Mouse (Mus musculus) left cerebral cortex, postnatal 25 days (tissue): Measurements from ENCODE around the gene Dand5. TPM values are rescaled to one million over a fixed set of nuclear protein-coding genes. Genes with fewer than 3 reads are reported as not detected.

ENCODE experiments used
- DNase-seq, 2 experiments: peaks; one replicate each; pipeline ENCODE4 v3.0.0; 2022; ENCODE audit warnings: low spot score in 2 of 2, mixed read lengths in 1 of 2
- intact Hi-C: fragments of 180-260 bp; cut with DNase I; formaldehyde crosslinking; loops from one replicate; pipeline ENCODE4 v1.15.1; 2025
- total RNA-seq, 2 experiments: library from RNA; stranded (reverse); gene quantifications; 2 replicates each; pipeline ENCODE4 v1.2.3; 2021

Gene Dand5
- total RNA-seq, 2 experiments from 2014 or later: 8.3 to 9.5 TPM

DNA sequence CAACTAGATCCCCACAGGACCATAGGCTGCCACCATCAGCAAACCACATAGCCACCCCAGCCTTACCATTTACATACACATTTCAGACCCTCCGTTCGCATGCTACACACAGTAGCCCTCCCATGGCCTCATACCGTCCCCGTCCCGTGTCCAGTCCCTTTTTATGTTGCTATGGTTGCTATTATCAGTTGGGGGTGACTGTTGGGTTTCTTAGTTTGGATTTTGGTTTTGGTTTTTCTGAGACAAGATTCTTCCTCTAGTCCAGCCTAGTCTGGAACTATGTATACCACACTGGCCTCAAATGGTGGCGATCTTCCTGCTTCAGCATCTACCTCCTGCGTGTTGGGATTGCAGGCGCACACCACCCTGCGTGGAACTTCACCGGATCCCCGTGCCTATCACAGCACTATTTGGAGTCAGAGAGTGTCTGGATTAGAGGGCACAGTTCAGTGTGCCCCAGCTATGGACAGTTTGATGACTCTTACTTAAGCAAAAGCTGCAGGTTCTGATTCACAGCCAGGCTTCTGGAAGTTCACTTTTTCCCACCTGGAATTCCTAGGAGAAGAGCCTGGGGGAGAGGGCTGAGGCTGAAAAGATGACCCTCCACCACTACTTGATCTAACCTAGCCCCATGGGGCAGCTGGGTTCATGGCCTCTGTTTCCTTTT is 35.7 kb downstream of the Dand5 start:
- DNase-seq: no peak
- intact Hi-C loops: no loop called here

DNA sequence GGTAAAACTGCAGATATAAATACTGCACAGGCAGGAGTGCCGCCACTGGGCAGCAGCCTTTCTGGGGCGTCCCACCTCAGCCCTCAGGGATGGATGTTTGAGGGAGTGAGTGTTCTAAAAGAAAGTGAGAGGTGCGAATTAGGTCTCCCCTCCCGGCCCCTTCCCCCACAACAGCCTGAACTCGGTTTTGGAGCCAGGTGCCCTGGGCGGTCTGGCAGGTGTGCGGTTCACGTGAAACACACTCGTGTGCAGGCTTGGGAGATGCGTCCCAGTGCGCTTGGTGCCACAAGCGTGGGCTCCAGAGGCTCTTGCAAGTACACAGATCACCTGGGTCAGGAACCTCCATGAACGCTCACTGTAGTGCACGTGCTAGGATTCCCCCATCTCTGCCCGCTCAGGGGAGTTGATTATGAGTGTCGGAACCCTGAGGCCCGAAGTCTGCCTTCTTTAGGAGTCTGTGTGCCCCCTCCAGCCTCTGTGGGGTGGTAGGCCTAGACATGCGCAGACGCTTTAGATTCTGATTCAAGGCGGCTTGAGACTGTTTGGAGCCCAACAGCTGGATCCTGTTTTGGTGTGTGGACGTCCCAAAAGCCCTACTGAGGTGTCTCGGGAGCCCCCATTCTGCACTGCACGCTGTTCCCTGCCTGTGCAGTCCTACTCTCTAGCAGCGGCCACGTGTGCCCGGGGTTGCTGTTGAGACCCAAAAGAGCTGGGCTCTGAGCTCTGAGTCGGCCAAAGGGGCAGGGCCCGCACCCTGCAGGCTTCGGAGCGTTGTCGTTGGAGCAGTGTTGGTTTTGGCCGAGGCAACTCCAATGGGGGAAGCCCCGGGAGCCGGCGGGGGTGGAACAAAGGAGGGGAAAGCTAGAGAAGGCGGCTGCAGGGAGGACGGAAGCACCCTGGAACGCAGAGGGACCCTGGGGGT is 36.6 kb downstream of the Dand5 start:
- peak; percentile 27 to 61 for DNase-seq
- intact Hi-C loops: no loop called here

DNA sequence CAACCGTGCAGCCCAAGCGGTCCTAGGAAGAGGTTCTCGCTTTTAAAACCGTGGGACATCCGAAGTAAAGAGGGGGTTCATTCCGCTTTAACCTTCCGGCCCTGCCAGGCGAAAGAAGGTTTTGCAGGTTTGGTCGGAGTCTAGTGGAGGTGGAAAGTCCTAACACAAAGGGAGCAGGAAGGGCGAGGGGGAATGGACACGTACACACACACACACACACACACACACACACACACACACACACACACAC is 37.2 kb downstream of the Dand5 start:
- DNase-seq: no peak
- intact Hi-C loops: no loop called here

DNA sequence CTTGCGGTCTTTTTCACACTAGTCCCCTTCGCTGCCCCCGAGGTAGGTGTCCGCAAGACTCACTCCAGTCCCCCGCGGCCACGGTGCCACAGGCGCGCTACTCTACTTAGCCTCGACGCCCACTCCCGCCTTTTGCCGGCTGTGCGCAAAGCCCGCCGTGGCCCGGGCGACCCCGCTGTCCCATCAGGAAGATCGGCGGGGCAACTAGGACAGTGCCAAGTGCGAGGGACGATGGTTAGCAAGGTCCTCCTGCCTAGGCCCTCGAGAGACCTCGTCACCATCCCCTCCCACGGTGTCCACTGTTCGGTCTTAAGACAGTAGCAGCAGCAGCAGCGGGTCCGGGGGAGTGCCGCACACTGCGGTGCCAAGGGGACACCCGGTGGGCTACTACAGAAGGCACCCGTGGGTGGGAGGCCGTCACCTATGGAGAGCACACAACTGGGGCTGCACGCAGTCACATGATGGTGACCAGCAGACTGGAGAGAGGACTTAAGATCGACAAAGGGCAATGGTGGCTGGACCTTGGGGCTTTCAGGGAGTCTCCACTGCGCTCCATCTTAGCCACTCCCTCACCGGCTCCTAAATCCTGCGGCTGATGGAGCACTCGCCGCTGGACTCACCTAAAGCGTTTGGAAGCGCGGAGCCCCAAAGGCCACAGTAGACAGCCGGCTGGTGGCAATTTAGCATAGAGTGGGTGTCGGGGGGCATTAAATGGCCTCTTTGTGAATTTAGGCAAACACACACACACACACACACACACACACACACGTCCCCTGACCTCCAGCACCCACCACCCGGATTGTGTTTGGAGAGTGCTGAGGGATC is 37.7 kb downstream of the Dand5 start:
- DNase-seq: peak in 1 of 2 experiments; percentile 23
- intact Hi-C loops: no loop called here

DNA sequence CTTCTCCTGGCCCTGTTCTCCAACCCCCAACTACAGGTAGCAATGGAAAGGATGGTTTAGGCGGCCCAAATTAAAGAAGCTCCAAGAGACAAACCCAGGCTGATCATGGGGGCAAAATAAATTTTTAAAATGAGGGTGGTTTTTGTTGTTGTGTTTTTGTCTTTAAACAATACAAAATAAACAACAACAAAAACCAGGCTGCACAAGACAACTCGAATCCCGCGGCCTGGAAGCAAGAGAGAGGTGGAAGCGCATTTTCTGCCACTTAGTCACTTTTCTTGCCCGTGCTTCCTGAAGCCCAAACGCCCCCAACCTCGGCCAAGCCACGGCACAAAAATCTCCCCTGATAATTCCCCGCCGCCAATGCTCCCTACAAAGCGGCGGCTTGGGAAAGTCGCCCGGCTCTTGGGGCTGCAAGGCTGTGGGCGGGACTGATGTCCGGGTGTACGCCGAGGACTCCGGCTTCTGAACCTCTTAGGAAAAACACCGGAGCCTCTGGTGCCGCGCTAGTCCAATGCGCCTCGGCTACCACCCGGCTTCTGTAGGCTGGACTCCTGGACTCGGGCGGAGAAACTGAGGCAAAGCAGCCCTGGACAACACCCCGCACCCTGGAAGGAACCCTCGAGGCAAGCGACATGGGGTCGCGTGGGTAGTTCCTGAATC is 38.6 kb downstream of the Dand5 start:
- intact Hi-C loops: no loop called here
- DNase-seq: no peak

DNA sequence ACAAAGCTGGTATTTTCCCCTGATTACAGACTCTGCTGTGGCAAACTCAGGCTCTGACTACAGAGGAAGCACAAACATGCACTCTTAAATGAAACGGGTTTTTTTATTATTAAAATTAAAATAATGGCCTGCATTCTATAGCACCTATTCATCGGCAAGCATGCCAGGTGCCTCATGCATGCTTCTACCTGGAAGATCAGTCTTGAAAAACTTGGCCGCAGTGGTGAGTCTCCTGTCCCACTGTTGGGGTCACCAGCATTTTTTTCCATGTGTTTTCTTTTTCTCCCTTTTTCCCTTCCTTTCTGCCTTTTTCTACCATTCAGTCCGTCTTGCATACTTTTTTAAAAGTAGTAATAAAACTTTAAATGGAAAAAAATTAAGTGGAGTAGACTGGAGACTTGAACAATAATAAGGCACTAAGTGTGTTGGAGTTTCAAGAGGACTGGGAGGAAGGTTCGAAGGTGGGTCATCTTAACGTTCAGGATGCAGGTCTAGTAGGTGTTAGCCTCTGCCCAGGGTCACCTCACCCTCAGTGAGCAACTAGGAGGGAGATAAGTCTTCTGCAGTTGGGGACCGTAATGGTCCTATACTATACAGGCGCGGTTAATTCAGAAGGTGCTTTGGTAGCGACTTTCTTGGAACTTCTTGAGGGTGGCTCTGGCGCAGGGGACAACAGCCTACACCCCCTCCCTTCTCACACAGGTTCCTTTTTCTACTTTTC is 39.3 kb downstream of the Dand5 start:
- intact Hi-C loops: no loop called here
- DNase-seq: no peak

DNA sequence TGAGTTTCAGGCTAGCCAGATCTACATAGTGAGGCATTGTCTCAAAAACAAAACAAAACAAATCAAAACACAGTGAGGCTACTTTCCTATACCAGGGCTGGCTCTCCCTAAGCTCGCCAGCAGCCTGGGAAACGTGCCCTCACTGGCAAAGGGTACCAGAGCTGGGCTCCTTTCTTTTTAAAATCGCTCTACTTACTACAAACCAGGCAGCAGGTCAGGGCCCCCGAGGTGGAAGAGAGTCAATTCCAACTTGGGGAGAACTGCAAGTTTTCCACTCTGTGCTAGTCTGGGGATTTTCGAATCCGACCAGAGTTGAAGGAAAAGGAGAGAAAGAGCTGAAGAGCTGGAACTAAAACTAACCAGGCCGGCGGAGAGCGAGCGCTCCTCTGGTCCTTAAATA is 39.9 kb downstream of the Dand5 start:
- intact Hi-C loops: no loop called here
- no peak for DNase-seq

DNA sequence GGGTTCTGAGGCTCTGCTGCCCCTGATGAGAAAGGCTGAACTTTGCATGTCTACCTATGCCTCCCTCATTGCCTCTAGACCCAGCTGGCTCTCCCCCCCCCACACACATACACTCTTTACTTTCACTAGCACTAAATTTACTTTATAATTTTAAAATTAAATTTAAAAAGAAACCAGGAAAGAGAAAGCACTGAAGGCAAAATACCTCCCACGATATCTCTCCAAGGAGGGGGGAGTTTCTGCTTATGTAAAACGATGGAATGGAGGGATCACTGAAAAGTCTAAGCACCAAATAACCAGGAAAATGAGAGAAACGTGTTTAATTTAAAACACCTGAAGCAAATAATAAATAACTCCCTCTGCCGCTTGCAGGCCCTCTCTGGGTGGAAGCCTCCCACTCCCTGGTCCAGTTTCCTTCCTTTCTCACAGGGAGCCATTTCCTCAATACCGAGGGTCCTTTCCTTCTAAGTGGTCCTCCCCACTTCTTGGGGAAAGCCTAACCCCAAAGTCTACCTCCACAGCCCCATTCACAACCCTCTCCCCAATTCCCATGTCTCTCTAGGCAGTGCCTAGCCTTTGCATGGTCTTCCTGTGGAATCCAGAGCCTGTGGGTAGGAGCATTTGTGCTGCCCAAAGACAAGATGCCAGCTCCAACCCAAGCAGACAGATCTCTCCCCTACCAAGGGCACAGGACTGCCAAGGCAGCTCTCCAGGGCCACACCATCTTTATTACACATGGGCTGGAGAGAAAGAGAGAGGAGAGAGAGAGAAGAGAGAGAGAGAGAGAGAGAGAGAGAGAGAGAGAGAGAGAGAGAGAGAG is 40.7 kb downstream of the Dand5 start:
- intact Hi-C loops: no loop called here
- peak in 1 of 2 experiments; percentile 72 for DNase-seq

DNA sequence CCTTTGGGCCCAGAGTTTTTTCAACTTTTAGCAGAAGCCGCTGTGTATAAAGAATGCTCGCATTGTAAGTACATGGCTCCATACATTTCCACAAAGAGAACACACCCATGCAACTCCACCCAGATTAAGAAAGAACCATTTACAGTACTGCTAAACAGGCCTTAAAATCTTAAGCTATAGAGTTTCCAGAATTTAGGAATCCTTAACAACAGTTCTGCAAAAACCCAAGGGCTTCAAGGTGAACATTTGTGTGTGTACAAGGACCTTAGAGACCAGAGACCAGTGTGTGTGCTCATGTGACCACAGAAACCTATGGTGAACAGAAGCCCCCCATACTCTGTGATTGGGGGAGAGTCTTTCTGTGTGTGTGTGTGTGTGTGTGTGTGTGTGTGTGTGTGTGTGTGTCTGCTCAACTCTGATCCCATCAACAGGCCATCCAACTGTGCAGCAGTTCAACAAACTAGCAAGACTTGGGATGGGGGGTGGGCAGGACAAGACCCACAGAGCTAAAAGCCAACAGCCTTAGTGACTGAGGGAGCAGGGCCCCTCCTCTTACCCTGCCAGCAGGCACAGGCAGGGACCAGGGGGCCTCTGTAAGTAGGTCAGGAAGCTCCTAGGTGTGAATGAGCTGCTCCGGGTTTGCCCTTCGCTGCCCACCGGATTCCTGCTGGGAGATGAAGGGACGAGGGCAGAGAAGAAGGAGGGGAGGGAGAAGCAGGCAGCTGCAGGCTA is 41.5 kb downstream of the Dand5 start:
- DNase-seq: no peak
- intact Hi-C loops: no loop called here

DNA sequence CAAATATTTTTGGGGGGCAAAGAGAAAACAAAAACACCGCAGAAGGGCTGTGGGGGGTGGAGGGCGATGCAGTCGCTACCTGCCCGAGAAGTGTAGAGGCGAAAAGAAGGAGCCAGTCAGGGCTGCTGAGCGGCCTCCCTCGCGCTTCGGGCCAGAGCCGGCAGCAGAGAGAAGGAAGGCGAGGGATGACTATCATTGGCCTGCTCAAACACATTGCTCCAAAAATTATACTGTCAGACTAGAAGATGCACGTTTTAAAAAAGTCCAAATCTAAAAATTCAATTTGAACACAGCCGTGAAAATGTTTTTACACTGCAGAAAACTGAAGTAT is 42.4 kb downstream of the Dand5 start:
- no peak for DNase-seq
- intact Hi-C loops: no loop called here

DNA sequence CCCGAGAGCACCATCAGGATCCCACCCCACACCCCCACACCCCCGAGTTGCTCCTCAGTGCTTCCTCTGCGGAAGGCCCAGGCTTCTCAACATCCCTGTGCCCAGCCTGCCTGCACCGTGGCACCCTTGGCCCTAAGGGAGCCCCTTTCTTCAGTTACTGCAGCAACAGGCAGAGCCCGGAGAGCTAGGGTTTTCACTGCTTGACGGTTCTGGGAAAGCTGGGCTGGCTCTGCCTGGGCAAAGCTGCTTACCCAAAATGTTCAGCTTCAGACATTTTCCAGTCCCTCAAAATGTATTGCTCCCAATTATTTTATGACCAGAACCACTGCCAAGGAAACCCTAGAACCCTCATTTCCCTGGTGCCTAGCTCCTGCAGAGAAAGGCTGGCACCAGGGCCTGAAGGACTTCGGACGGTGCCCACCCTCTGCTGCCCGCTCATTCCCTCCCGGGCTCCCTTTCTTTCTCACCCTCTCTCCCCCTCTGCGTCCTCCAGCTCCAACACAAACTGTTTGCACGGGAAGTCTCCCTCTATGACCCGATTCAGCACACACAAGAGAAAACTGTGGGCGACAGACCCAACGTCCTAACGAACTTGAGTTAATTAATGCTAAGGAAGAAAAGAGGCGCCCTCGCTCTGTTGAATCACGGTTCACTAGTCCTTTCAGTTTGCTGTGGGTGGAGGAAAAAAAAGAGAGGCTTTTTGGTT is 43.0 kb downstream of the Dand5 start:
- DNase-seq: peak in 1 of 2 experiments; percentile 81
- intact Hi-C loops: no loop called here

DNA sequence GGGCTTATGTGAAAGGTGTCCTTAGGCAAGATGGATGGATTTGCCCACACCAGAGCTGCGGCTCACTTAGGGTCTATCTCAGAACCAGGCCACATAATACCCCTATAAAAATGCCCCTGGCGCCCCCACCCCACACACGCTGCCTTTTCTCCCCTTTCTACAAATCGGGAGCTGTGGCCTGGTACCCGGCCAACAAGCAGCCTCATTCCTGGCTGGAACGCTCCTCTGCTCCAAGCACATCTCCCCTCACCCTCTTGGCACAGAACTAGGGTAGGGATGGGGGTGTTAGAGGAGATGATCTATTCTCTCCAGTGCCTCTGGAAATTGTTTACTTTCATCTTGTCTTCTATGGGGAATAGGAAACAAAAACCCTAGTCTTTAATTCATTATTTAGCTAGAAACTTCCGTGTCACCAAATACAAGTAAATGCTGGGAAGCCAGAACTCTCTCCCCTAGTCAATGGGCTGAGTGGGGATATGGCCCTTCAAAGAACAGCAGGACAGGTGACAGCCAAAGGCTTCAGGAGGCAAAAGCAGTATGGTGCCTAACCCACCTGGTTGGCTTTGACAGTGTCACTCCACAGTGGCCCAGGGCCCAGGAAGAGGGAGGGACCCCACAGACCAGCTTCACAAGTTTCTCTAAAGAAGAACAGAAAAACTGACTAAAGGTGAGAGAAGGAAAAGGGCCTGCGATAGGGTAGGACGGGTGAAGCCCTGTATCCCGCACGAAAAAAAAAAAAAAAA is 43.8 kb downstream of the Dand5 start:
- no peak for DNase-seq
- intact Hi-C loops: no loop called here

DNA sequence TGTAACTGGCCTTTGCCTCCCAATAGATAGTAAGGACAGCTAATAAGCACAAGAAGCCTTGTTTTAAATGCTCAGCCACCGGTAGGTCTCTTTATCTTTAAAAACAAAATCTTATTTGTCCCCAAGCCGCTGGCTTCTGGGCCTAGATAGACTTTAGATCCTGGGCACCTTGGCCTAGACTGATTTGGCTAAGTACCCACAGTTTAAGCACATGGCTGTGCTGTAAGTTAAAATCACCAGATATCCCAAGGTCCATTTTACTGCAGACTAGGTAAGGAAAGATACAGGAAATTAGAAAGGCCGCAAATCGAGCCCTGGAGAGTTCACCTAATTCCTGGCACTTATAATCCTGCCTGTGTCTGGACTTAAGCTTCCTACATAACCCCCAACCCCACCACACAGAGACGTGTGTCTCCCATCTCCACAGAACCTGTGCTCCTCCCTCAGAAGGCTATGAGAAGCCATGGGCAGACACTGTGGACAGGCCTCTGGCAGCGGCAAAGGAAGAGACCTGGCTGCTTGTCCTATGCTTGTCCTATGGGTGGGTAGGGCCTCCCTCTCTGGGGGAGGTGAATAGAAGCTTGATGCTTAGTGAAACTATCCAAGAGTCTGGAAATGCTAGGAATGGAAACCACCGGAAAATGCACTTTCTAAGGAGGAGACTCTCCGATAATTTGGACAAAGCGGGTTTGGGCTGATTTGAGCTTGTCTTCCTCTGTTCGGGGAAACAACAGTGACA is 44.6 kb downstream of the Dand5 start:
- no peak for DNase-seq
- intact Hi-C loops: no loop called here

DNA sequence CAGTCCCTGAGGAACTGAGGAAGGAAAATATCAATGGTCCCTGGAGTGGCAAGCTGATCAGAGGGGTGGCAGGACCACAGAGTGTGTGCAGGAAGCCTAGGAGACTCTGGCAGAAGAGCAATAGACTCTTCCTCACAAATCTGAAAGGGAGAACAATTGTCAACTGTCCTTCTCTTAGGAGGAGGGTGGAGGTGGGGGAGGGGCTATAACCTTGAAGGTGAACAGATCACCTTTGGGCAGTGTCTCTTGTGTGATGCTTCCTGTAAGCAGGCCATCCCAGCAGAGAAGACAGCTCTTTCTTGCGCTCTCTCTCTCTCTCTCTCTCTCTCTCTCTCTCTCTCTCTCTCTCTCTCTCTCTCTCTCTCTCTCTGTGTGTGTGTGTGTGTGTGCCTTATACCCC is 46.1 kb downstream of the Dand5 start:
- intact Hi-C loops: no loop called here

DNA sequence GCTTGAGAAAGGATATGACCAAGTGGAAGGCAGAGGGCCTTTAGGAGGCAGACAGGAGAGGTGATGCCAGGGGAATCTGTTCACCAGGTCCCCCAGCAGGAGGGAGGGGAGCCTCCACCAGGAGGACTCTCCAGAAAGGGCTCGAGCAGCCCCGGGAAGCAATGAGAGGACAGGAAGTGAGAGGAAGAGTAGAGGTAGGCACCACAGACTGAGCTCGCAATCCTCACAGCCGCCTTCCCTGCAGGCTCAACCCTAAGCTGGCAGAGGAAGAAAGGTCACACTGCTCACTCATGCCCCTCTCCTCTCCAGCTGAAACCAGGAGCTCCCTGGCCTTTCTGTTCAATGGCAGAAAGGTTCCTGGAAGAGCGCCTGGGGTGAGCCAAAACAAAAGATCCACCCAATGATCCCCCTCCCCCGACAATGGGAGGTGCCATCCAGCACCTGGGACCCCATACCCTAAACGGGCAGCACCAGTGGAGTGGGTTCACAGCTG is 47.0 kb downstream of the Dand5 start:
- DNase-seq: no peak
- intact Hi-C loops: loop anchor here (2.0 kb wide), 1 partner anchor 19 kb away; no protein-coding TSS in a partner anchor

More for the DNA sequence above, 46.1 kb downstream of the Dand5 start:
- no peak for DNase-seq

DNA sequence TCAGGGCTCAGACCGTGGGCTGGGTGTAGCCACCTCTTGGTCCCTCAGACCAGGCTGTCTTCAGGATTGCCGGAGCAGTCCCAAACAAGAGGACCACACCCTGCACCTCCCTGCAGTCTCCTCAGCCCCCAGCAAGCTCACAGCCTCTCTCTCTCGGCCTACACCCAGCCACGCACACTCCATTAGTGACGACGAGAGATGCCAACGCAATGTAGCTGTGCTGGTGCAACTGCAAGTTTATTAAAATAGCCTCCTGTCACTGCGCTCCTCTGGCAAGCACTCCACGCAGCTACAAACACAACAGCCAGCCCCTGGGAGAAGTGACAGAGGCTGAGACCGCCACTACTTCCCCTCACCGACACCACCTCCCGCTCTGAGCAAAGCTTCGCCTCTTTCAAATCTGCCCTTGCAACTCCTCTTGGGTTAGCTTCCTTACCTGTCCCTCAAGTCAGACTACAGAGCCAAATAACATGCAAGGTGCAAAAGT is 47.5 kb downstream of the Dand5 start:
- intact Hi-C loops: loop anchor here (2.0 kb wide), 1 partner anchor 20 kb away; no protein-coding TSS in a partner anchor
- peak; percentile 72 to 90 for DNase-seq
